10 mouse cellular contexts compared by ENCODE assay signal in the genomic region with DNA sequence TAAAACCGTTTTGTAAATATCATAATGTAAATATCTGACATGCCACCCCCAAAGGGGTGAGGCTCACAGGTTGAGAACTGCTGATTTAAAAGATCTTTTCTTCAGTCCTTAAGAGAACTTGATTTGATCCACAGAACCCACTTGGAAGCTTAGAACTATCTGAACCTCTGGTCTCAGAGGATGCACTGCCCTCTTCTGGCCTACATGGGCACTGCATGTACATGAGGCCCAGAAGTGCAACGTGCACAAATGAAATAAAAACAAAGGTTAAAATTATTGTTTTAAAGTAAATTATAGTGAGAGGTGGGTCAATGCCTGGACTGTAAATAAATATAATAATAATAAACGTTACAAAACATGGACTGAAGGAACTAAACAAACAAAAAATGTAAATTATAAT.
DNase-seq lines count a peak whose midpoint lies in the region; ATAC-seq and TF ChIP-seq lines count a peak whose summit lies in the region.
"Had no signal": no experiment of that assay in that cellular context is flagged by ENCODE, and none has a peak within 500 bp of the region (broad histone marks: within the 10 kb centered on the region; RNA-seq: fewer than 3 reads in every experiment).

No protein-coding gene starts in this region.

- no peaks in the 10 kb centered on the region for H3K9me3 ChIP-seq in liver, embryonic 11.5 days (ENCODE audit: control insufficient read depth, low read length)
- H3K9me3 ChIP-seq: hindbrain, embryonic 15.5 days had no signal

- H3K36me3 ChIP-seq in liver, embryonic 11.5 days (ENCODE audit: control insufficient read depth, insufficient read depth, low read length), result no peaks in the 10 kb centered on the region
- H3K36me3 ChIP-seq: hindbrain, embryonic 15.5 days had no signal

- H3K4me3 ChIP-seq in liver, embryonic 11.5 days (ENCODE audit: low read depth, low read length), result no peak overlapping the region
- H3K4me3 ChIP-seq in cerebellum, adult 2 months (replicated peaks; ENCODE audit: insufficient read depth, low read depth, low read length), result no peak overlapping the region
- H3K4me3 ChIP-seq: hindbrain, embryonic 15.5 days; myocyte had no signal

- no peak for TF ChIP-seq POLR2A in cerebellum, adult 2 months (IDR thresholded peaks at IDR 0.05; ENCODE audit: borderline replicate concordance, insufficient read depth, low read length)

- no peaks in the 10 kb centered on the region for H3K27me3 ChIP-seq in liver, embryonic 11.5 days (replicated peaks; ENCODE audit: control insufficient read depth, insufficient read depth, low read length)
- H3K27me3 ChIP-seq in cerebellum, adult 2 months (ENCODE audit: control insufficient read depth, insufficient read depth, low read length), result no peaks in the 10 kb centered on the region
- H3K27me3 ChIP-seq: hindbrain, embryonic 15.5 days had no signal

- DNase-seq in CD4-positive, CD25-positive, alpha-beta regulatory T cell, adult 2 months (ENCODE audit: low read depth, low spot score), result peak; percentile 18
- DNase-seq in liver (peak; percentile 23), MN1 (ENCODE audit: low spot score) (no peak)
- DNase-seq in liver, embryonic 11.5 days (ENCODE audit: low spot score), result no peak
- DNase-seq in cerebellum, adult 2 months, result peak in 1 of 2 experiments; percentile 46
- peak; percentile 52 to 62 for DNase-seq in kidney, postnatal 4 days
- DNase-seq in urinary bladder, postnatal 4 days (ENCODE audit: low spot score in 2 of 2), result no peak

- TF ChIP-seq CTCF in cerebellum, adult 2 months (IDR thresholded peaks at IDR 0.05; ENCODE audit: borderline replicate concordance, insufficient read depth, low read depth, low read length), result peak; percentile 67

- H3K9ac ChIP-seq in liver, embryonic 11.5 days (ENCODE audit: low read depth, low read length), result no peak overlapping the region
- H3K9ac ChIP-seq: hindbrain, embryonic 15.5 days had no signal

- H3K27ac ChIP-seq in liver, embryonic 11.5 days (ENCODE audit: low read depth, low read length), result no peak overlapping the region
- H3K27ac ChIP-seq in cerebellum, adult 2 months (ENCODE audit: insufficient read depth, low read length), result no peak overlapping the region
- H3K27ac ChIP-seq: hindbrain, embryonic 15.5 days had no signal

- no peak overlapping the region for H3K4me2 ChIP-seq in liver, embryonic 11.5 days
- H3K4me2 ChIP-seq: hindbrain, embryonic 15.5 days had no signal

- WGBS in liver, embryonic 11.5 days, result 48% methylated on average over 3 of the region's 3 CpGs
- WGBS in cerebellum, adult 2 months, result 81% methylated on average over 3 of the region's 3 CpGs

- no peak for ATAC-seq in CD4-positive, CD25-positive, alpha-beta regulatory T cell, adult 4 months
- no peak for ATAC-seq in liver, embryonic 11.5 days (replicated peaks; ENCODE audit: low FRiP score)

- no peaks in the 10 kb centered on the region for H3K4me1 ChIP-seq in liver, embryonic 11.5 days (replicated peaks; ENCODE audit: control insufficient read depth, insufficient read depth, low read length)
- H3K4me1 ChIP-seq in cerebellum, adult 2 months (ENCODE audit: control insufficient read depth, insufficient read depth, low read length), result peaks cover 3% of the 10 kb centered on the region; the same call in 1 of the 2 replicates

Comparison
In these comparisons a context has a peak if more than half of its experiments do, and no peak if none do; other contexts are left out.
1. DNase-seq: peak in CD4-positive, CD25-positive, alpha-beta regulatory T cell, adult 2 months (single experiment), liver (single experiment) and kidney, postnatal 4 days (2 of 2); none in liver, embryonic 11.5 days (single experiment), MN1 (single experiment) and urinary bladder, postnatal 4 days (0 of 2).